Mouse (Mus musculus) neural tube, embryonic 12.5 days (tissue): Measurements from ENCODE around the gene Xcl1. TPM values are rescaled to one million over a fixed set of nuclear protein-coding genes. Genes with fewer than 3 reads are reported as not detected.

Experiments used
- ATAC-seq: fragments of 200-750 bp; cut with Nextera tagmentation; 2 replicates; pipeline ENCODE4 v1.8.0; 2017; ENCODE audit warnings: low read depth, mild to moderate bottlenecking, moderate TSS enrichment, moderate library complexity; ENCODE audit not compliant: low FRiP score
- H3K27ac ChIP-seq: fragments of 300-500 bp; sonication (generic); 2 replicates; pipeline ENCODE4 v1.5.1; 2016
- H3K27me3 ChIP-seq: fragments of 300-500 bp; sonication (generic); replicated peaks from 2 replicates; pipeline ENCODE4 v1.6.1; 2016; ENCODE audit warnings: mild to moderate bottlenecking
- H3K36me3 ChIP-seq: fragments of 300-500 bp; sonication (generic); 2 replicates; pipeline ENCODE4 v1.6.1; 2016; ENCODE audit warnings: mild to moderate bottlenecking
- H3K4me1 ChIP-seq: fragments of 300-500 bp; sonication (generic); 2 replicates; pipeline ENCODE4 v1.6.1; 2016
- H3K4me2 ChIP-seq: fragments of 300-500 bp; sonication (generic); replicated peaks from 2 replicates; pipeline ENCODE4 v1.6.1; 2016; ENCODE audit warnings: mild to moderate bottlenecking
- H3K4me3 ChIP-seq: fragments of 300-500 bp; sonication (generic); 2 replicates; pipeline ENCODE4 v1.5.1; 2016
- H3K9ac ChIP-seq: fragments of 300-500 bp; sonication (generic); 2 replicates; pipeline ENCODE4 v1.6.1; 2016; ENCODE audit warnings: mild to moderate bottlenecking
- H3K9me3 ChIP-seq: fragments of 300-500 bp; sonication (generic); 2 replicates; pipeline ENCODE4 v1.6.1; 2016; ENCODE audit warnings: mild to moderate bottlenecking
- WGBS: fragments of 180-500 bp; shearing (Covaris S2); methylation state at CpG from one replicate; pipeline ENCODE4 v1.1.7; 2016; 5-methylcytosine and 5-hydroxymethylcytosine counted together
- polyA plus RNA-seq: library from polyadenylated mRNA; unstranded; fragments of >200 nt; fragmentation: Nextera tagmentation; extraction: Ambion mirVana; gene quantifications from 2 replicates; pipeline ENCODE4 v1.2.1, GENCODE M21; 2016

The Xcl1 gene
- polyA plus RNA-seq, 1 experiment from 2014 or later: not detected

- H3K9me3 ChIP-seq: no peaks in the 10 kb centered on the region
- peak overlapping the region; percentile 76 for H3K4me2 ChIP-seq
- H3K4me3 ChIP-seq: peak overlapping the region; percentile 41
- ATAC-seq: peak; percentile 84
- H3K36me3 ChIP-seq: no peaks in the 10 kb centered on the region
- peaks cover 4% of the 10 kb centered on the region; the same call in 1 of the 2 replicates for H3K4me1 ChIP-seq
- H3K27ac ChIP-seq: peak overlapping the region; percentile 27; the same call in 1 of the 2 replicates
- H3K9ac ChIP-seq: peak overlapping the region; percentile 62
- H3K27me3 ChIP-seq: no peaks in the 10 kb centered on the region
- 0% methylated on average over 22 of the region's 22 CpGs for WGBS
Observed at GRCm38 (mm10) chr1:164898846-164899351, 36.4 kb downstream of the Xcl1 start.

- peak; percentile 28 for ATAC-seq
- H3K27ac ChIP-seq: 0 out of 2 replicates have a peak overlapping the region, but pooled peaks have one; percentile 33
- H3K4me3 ChIP-seq: no peak overlapping the region
- H3K9me3 ChIP-seq: no peaks in the 10 kb centered on the region
- H3K9ac ChIP-seq: no peak overlapping the region
- no peaks in the 10 kb centered on the region for H3K27me3 ChIP-seq
- H3K4me2 ChIP-seq: no peak overlapping the region
- peaks cover 4% of the 10 kb centered on the region; the same call in 1 of the 2 replicates for H3K4me1 ChIP-seq
- H3K36me3 ChIP-seq: no peaks in the 10 kb centered on the region
- 49% methylated on average over 5 of the region's 5 CpGs for WGBS
Observed at GRCm38 (mm10) chr1:164897163-164897817, 38.0 kb downstream of the Xcl1 start.

- H3K4me3 ChIP-seq: no peak overlapping the region
- H3K9ac ChIP-seq: no peak overlapping the region
- no peaks in the 10 kb centered on the region for H3K36me3 ChIP-seq
- H3K9me3 ChIP-seq: no peaks in the 10 kb centered on the region
- no peak for ATAC-seq
- peaks cover 4% of the 10 kb centered on the region; the same call in 1 of the 2 replicates for H3K4me1 ChIP-seq
- H3K27ac ChIP-seq: 0 out of 2 replicates have a peak overlapping the region, but pooled peaks have one; percentile 33
- no peaks in the 10 kb centered on the region for H3K27me3 ChIP-seq
- H3K4me2 ChIP-seq: no peak overlapping the region
- WGBS: 56% methylated on average over 16 of the region's 16 CpGs
Observed at GRCm38 (mm10) chr1:164896211-164897145, 38.8 kb downstream of the Xcl1 start.

- Histone ChIP-seq H3K27ac (no peak overlapping the region), H3K9ac (no peak overlapping the region), H3K4me1 (peaks cover 4% of the 10 kb centered on the region; the same call in 1 of the 2 replicates), H3K36me3 (no peaks in the 10 kb centered on the region), H3K9me3 (no peaks in the 10 kb centered on the region), H3K27me3 (no peaks in the 10 kb centered on the region), H3K4me3 (no peak overlapping the region), H3K4me2 (no peak overlapping the region)
- 60% methylated on average over 2 of the region's 2 CpGs for WGBS
- ATAC-seq: no peak
Observed at GRCm38 (mm10) chr1:164895806-164896205, 39.5 kb downstream of the Xcl1 start.

GRCm38 (mm10) chr1:164890366-164890765 is 45.0 kb downstream of the Xcl1 start:
- Histone ChIP-seq H3K36me3 (no peaks in the 10 kb centered on the region), H3K27me3 (no peaks in the 10 kb centered on the region), H3K4me1 (no peaks in the 10 kb centered on the region), H3K27ac (no peak overlapping the region), H3K9ac (no peak overlapping the region), H3K9me3 (no peaks in the 10 kb centered on the region), H3K4me3 (no peak overlapping the region), H3K4me2 (no peak overlapping the region)
- ATAC-seq: no peak
- 78% methylated on average over 4 of the region's 4 CpGs for whole genome bisulfite sequencing

GRCm38 (mm10) chr1:164888563-164888962 is 46.8 kb downstream of the Xcl1 start:
- Histone ChIP-seq H3K27ac (no peak overlapping the region), H3K4me2 (no peak overlapping the region), H3K4me3 (no peak overlapping the region), H3K9ac (no peak overlapping the region), H3K27me3 (no peaks in the 10 kb centered on the region), H3K36me3 (no peaks in the 10 kb centered on the region), H3K4me1 (no peaks in the 10 kb centered on the region), H3K9me3 (no peaks in the 10 kb centered on the region)
- WGBS: 79% methylated on average over 6 of the region's 6 CpGs
- ATAC-seq: no peak

GRCm38 (mm10) chr1:164887775-164888174 is 47.6 kb downstream of the Xcl1 start:
- Histone ChIP-seq H3K27me3 (no peaks in the 10 kb centered on the region), H3K9ac (no peak overlapping the region), H3K4me3 (no peak overlapping the region), H3K4me2 (no peak overlapping the region), H3K27ac (no peak overlapping the region), H3K36me3 (no peaks in the 10 kb centered on the region), H3K9me3 (no peaks in the 10 kb centered on the region), H3K4me1 (no peaks in the 10 kb centered on the region)
- no peak for ATAC-seq
- 82% methylated on average over 2 of the region's 2 CpGs for WGBS

GRCm38 (mm10) chr1:164881891-164882290 is 53.4 kb downstream of the Xcl1 start:
- Histone ChIP-seq H3K27me3 (no peaks in the 10 kb centered on the region), H3K36me3 (no peaks in the 10 kb centered on the region), H3K9ac (no peak overlapping the region), H3K4me2 (no peak overlapping the region), H3K9me3 (no peaks in the 10 kb centered on the region), H3K4me1 (no peaks in the 10 kb centered on the region), H3K4me3 (no peak overlapping the region), H3K27ac (no peak overlapping the region)
- WGBS: 61% methylated on average over 3 of the region's 3 CpGs
- no peak for ATAC-seq

Other genes starting within 250 kb of the Xcl1 start
- gene Dpt, start 138.9 kb downstream of the Xcl1 start, polyA plus RNA-seq: 0.29 and 0.56 TPM in 2 replicates
- gene Tbx19, start 225.2 kb upstream of the Xcl1 start, polyA plus RNA-seq: not detected in 2 replicates